Mouse (Mus musculus): ENCODE measurements at regions not wholly inside any gene's neighbourhood (a gene's known extent, or its start where the extent isn't known, plus 50 kb on each side); places are given as distances from the start of the nearest gene placed in this dataset.

DNA sequence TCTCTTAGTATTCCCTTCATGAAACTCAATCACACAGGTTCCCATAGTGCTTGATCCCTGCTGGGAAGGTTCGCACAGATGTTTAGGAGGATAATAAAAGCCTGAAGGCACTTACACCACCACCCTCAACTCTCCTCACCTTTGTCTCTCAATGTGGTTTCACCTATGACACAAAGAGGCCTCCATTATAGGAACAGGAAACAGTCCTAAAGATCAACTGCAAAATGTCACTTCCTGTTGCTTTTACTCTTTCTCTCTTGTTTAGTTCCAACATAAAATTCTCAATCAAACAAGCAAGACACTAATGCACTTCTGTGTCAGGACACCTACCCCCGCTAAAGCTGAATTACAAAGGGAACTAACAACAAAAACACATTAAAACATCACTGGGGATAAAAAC, 50.3 kb upstream of the Hif1a start:
- H3K4me1 ChIP-seq (replicated peaks; ENCODE audit: control insufficient read depth, insufficient read depth, low read length): peaks cover 3% of the 10 kb centered on the region; the same call in 1 of the 2 replicates
- no peak for DNase-seq
- TF ChIP-seq CTCF (IDR thresholded peaks at IDR 0.05; ENCODE audit: borderline replicate concordance, control insufficient read depth, extremely low read depth, insufficient read depth, low read length, poor library complexity) (no peak), POLR2A (IDR thresholded peaks at IDR 0.05; ENCODE audit: control insufficient read depth, extremely low read depth, insufficient read depth, low read length, poor library complexity) (no peak)
- no peaks in the 10 kb centered on the region for H3K27me3 ChIP-seq (ENCODE audit: control insufficient read depth, insufficient read depth, low read length)
- no peaks in the 10 kb centered on the region for H3K36me3 ChIP-seq (ENCODE audit: control insufficient read depth, insufficient read depth, low read length)
- H3K4me3 ChIP-seq (ENCODE audit: control insufficient read depth, insufficient read depth, low read length): no peak overlapping the region
- H3K27ac ChIP-seq (ENCODE audit: control insufficient read depth, insufficient read depth, low read length): no peak overlapping the region
- 89% methylated on average over 2 of the region's 2 CpGs for WGBS
